8 mouse cellular contexts compared by ENCODE assay signal in the genomic region with DNA sequence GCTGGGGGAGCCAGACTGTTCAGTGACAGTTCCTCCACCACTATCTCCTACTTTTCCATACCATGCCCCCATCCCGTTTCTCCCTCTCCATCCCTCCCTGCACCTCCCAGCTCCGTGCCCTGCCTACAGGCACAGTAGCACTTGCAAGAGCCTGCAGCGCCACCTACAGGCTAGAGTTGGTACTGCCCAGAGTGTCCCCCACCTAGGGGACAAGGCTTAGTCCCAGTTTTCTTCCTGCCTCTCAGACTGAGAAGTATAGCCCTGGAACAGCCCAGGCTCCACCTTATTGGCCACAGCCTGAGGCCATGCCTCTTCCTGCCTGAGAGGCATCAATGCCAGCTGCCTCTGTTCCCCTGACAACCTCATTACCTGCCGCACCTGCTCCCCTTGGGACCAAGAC.
DNase-seq lines count a peak whose midpoint lies in the region; ATAC-seq and TF ChIP-seq lines count a peak whose summit lies in the region.

No protein-coding gene starts in this region.

- ATAC-seq in kidney, embryonic 15.5 days (replicated peaks; ENCODE audit: low FRiP score): peak; percentile 50; the same call in 1 of the 2 replicates
- peak; percentile 29; the same call in 1 of the 2 replicates for ATAC-seq in neural tube, embryonic 13.5 days (ENCODE audit: low read depth)
- ATAC-seq in stomach, postnatal 0 days (ENCODE audit: low FRiP score, low TSS enrichment): peak; percentile 66

- no peaks in the 10 kb centered on the region for H3K27me3 ChIP-seq in heart, adult 2 months (ENCODE audit: control insufficient read depth, insufficient read depth, low read length)
- H3K27me3 ChIP-seq in kidney, embryonic 15.5 days: peaks cover 15% of the 10 kb centered on the region; the same call in 1 of the 2 replicates
- H3K27me3 ChIP-seq in liver, adult 2 months (ENCODE audit: control insufficient read depth, insufficient read depth, low read length): no peaks in the 10 kb centered on the region
- peaks cover 12% of the 10 kb centered on the region for H3K27me3 ChIP-seq in neural tube, embryonic 13.5 days
- H3K27me3 ChIP-seq in stomach, postnatal 0 days (ENCODE audit: control insufficient read depth, insufficient read depth, low read length): no peaks in the 10 kb centered on the region

- peak; percentile 62 for DNase-seq in gastrocnemius, adult 18-20 months (ENCODE audit: low spot score)
- DNase-seq in gastrocnemius, postnatal 25 days: no peak
- peak; percentile 89 for DNase-seq in embryo, embryonic 11 days
- peak; percentile 38 to 67 for DNase-seq in heart, adult 2 months
- DNase-seq in liver, adult 2 months (ENCODE audit: extremely low read depth, low read depth, low spot score): peak; percentile 8
- peak; percentile 88 for DNase-seq in stomach, postnatal 0 days (ENCODE audit: low spot score)

- peak; percentile 95 for TF ChIP-seq CTCF in heart, adult 2 months (IDR thresholded peaks at IDR 0.05)
- TF ChIP-seq CTCF in liver, adult 2 months (IDR thresholded peaks at IDR 0.05; ENCODE audit: low read depth, low read length): peak; percentile 92
- TF ChIP-seq CTCF in stomach, postnatal 0 days (IDR thresholded peaks at IDR 0.05; ENCODE audit: low read depth): peak; percentile 97

- H3K4me3 ChIP-seq in heart, adult 2 months: no peak overlapping the region
- H3K4me3 ChIP-seq in kidney, embryonic 15.5 days (replicated peaks): no peak overlapping the region
- no peak overlapping the region for H3K4me3 ChIP-seq in liver, adult 2 months (ENCODE audit: insufficient read depth, low read depth, low read length)
- no peak overlapping the region for H3K4me3 ChIP-seq in neural tube, embryonic 13.5 days
- H3K4me3 ChIP-seq in stomach, postnatal 0 days (ENCODE audit: low read depth, low read length): no peak overlapping the region

- 19% methylated on average over 4 of the region's 4 CpGs for WGBS in heart, adult 2 months
- 14% methylated on average over 4 of the region's 4 CpGs for WGBS in kidney, embryonic 15.5 days
- WGBS in liver, adult 2 months: 13% methylated on average over 4 of the region's 4 CpGs
- 6% methylated on average over 4 of the region's 4 CpGs for WGBS in neural tube, embryonic 13.5 days
- WGBS in stomach, postnatal 0 days: 14% methylated on average over 4 of the region's 4 CpGs

- intact Hi-C loops in heart, adult 2 months (cut with DNase I): loop anchor here (2.0 to 5.0 kb wide), 2 partner anchors 235 to 526 kb away; no protein-coding TSS in a partner anchor

- H3K27ac ChIP-seq in heart, adult 2 months: no peak overlapping the region
- no peak overlapping the region for H3K27ac ChIP-seq in kidney, embryonic 15.5 days
- no peak overlapping the region for H3K27ac ChIP-seq in liver, adult 2 months (replicated peaks; ENCODE audit: insufficient read depth, low read depth, low read length)
- 0 out of 2 replicates have a peak overlapping the region, but pooled peaks have one; percentile 50 for H3K27ac ChIP-seq in neural tube, embryonic 13.5 days (replicated peaks)
- no peak overlapping the region for H3K27ac ChIP-seq in stomach, postnatal 0 days (replicated peaks)

- H3K9me3 ChIP-seq in kidney, embryonic 15.5 days (replicated peaks): no peaks in the 10 kb centered on the region
- no peaks in the 10 kb centered on the region for H3K9me3 ChIP-seq in neural tube, embryonic 13.5 days
- H3K9me3 ChIP-seq in stomach, postnatal 0 days (ENCODE audit: control insufficient read depth, low read length): no peaks in the 10 kb centered on the region

- TF ChIP-seq POLR2A in heart, adult 2 months (IDR thresholded peaks at IDR 0.05; ENCODE audit: insufficient read depth, low read depth, low read length): no peak
- TF ChIP-seq POLR2A in liver, adult 2 months (IDR thresholded peaks at IDR 0.05; ENCODE audit: extremely low read depth, insufficient read depth, low read length): no peak

- H3K36me3 ChIP-seq in heart, adult 2 months (ENCODE audit: control insufficient read depth, insufficient read depth, low read length): no peaks in the 10 kb centered on the region
- H3K36me3 ChIP-seq in kidney, embryonic 15.5 days: no peaks in the 10 kb centered on the region
- H3K36me3 ChIP-seq in liver, adult 2 months (ENCODE audit: control insufficient read depth, insufficient read depth, low read length): no peaks in the 10 kb centered on the region
- no peaks in the 10 kb centered on the region for H3K36me3 ChIP-seq in neural tube, embryonic 13.5 days
- H3K36me3 ChIP-seq in stomach, postnatal 0 days (ENCODE audit: control insufficient read depth, insufficient read depth, low read length): no peaks in the 10 kb centered on the region

- no peak overlapping the region for H3K4me2 ChIP-seq in kidney, embryonic 15.5 days
- no peak overlapping the region for H3K4me2 ChIP-seq in neural tube, embryonic 13.5 days
- H3K4me2 ChIP-seq in stomach, postnatal 0 days (replicated peaks; ENCODE audit: low read depth): no peak overlapping the region

- no peaks in the 10 kb centered on the region for H3K79me2 ChIP-seq in heart, adult 2 months (replicated peaks; ENCODE audit: control insufficient read depth, insufficient read depth, low read length)
- no peaks in the 10 kb centered on the region for H3K79me2 ChIP-seq in liver, adult 2 months (ENCODE audit: control insufficient read depth, insufficient read depth, low read length)

- no peak for TF ChIP-seq EP300 in heart, adult 2 months (IDR thresholded peaks at IDR 0.05; ENCODE audit: insufficient read depth, low read depth, low read length)
- no peak for TF ChIP-seq EP300 in stomach, postnatal 0 days (optimal IDR thresholded peaks at IDR 0.05)

- no peak overlapping the region for H3K9ac ChIP-seq in heart, adult 2 months (ENCODE audit: low read depth, low read length)
- H3K9ac ChIP-seq in kidney, embryonic 15.5 days: no peak overlapping the region
- no peak overlapping the region for H3K9ac ChIP-seq in liver, adult 2 months (ENCODE audit: low read depth, low read length)
- no peak overlapping the region for H3K9ac ChIP-seq in neural tube, embryonic 13.5 days
- H3K9ac ChIP-seq in stomach, postnatal 0 days (ENCODE audit: low read length): no peak overlapping the region

- no peaks in the 10 kb centered on the region for H3K4me1 ChIP-seq in heart, adult 2 months (ENCODE audit: control insufficient read depth, insufficient read depth, low read length)
- H3K4me1 ChIP-seq in kidney, embryonic 15.5 days: peaks cover 43% of the 10 kb centered on the region
- H3K4me1 ChIP-seq in liver, adult 2 months (ENCODE audit: control insufficient read depth, insufficient read depth, low read length): no peaks in the 10 kb centered on the region
- H3K4me1 ChIP-seq in neural tube, embryonic 13.5 days (replicated peaks): peaks cover 77% of the 10 kb centered on the region
- 0 out of 2 replicates have a peak, but pooled peaks cover 3% of the 10 kb centered on the region for H3K4me1 ChIP-seq in stomach, postnatal 0 days (replicated peaks; ENCODE audit: control insufficient read depth, insufficient read depth)
